Mouse (Mus musculus): Measurements from ENCODE around the gene Slc1a7.

The Slc1a7 gene

DNA sequence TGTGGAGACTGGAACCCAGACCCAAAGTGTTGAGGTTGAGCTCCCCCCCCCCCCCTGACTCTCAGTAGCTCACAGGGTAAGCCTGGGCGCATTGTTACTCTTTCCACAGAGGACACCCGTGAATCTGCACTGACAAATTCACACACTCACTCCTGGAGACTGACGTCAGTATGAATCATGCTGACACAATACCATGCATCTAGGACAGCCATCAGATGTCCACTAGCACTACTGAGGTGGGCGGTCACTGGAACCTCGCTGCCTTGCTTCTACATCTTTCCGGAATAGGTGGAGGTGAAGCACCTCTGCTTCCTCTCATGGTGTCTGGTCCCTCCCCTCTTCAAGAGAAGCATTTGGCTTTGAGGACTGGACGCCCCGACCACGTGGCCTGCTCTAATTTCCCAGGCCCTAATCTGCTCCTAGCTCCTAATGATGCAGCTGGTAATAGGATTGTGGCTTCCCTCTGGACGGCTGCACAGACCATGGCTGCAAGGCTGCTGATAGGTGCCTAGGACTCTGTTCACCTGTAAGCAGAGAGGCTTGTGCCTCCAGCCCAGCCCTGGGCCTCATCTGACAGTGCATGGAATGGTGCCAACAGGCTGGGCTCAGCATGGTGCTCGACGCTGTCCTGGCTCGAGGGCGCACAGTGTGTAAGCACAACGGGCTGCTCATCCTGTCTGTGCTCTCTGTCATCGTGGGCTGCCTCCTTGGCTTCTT is at the start of gene Slc1a7:
Gene Slc1a7 (plus strand): TSS at position 367 of the 717 bp plus-strand sequence.
- DNase-seq = no peak

DNA sequence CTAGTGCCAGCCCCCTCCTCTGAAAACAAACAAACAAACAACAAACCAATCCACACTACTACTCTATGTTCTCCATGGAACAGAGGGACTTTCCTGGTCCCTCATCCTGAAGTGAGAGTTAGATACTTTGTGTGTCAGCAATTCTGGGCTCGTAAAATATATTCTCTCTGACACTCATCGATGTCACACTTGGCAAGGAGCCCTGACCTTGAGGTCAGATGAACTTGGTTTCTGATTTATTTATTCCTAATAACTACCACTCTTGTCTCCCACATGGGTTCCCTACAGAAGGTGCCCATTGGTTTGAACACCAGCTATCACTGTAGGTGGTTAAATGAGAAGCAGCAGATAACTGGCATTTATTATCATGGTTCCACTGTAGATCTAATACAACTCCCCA is 47.8 kb upstream of the Slc1a7 start:
- no peak for DNase-seq

DNA sequence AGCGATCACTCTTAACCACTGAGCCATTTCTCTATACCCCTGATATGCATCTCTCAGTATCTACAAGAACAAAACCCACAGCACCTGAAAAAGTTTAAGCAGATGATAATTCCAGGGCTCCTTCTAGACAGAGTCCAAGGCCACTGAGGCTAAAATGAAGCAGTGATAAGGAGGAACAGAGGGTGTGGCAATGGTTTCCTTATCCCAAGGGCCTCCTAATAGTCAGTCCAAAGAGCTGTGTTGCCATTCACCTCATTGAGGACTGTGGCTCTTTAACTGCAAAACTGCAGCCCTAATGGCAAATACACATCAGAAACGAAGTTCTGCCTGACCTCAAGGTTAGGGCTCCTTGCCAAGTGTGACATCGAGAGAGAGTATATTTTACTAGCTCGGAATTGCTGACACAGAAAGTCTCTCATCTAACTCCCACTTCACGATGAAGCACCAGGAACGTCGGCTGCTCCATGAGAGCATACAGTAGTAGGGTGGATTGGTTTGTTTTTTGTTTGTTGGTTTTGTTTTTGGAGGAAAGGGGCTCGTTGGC is 46.9 kb upstream of the Slc1a7 start:
- DNase-seq = no peak

DNA sequence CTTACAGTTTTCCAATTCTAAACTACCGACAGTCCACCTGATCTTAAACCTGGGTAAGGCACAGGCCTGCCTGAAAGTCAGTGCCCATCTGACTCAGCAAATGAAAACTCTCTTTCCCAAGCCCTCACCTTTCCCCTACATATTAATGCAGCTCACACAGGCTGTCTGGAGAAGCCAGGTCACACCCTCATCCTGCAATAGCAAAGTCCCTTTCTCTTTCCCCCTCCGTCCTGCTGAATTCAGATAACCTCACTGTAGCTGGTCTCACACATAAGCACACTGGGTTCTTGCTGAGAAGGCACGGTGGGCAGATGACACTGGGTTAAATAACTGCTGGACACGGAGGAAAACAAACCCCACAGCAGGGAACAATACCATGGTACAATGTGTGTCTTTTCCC is 46.2 kb upstream of the Slc1a7 start:
- DNase-seq = no peak

DNA sequence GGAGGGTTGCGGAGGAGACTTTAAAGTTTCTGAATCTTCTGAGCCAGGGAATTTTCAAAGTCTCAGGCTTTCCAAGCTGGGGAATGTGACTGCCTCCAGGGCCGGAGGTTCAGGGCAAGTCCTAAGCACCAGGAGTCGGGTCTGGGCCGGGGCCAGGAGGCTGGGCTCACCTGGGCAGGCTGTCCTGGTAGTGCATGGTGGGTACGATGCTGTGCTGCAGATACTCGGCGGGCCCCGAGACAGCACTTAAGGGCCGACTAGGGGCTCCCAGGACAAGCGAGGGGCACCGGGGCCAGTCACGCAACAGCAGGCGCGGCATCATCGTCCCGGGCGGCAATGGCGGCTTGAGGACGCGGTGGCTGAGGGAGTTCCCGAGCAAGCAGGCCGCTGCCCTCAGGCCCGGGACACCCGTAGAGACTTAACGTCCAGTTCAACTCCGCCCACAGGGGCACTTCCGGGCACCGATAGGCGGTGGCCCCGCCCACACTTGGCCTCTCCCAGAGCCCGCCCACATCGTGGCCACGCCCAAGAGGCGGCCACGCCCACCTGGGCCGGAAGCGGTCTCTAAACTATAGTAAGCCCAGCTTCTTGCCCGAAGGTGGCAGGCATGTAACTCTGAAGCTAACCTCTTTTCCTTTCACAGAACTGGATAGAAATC is 44.9 kb upstream of the Slc1a7 start, which contains the start of gene Cpt2:
Gene Cpt2 (minus strand): TSS at position 466 of the 658 bp plus-strand sequence.
- DNase-seq = peak; percentile 98

DNA sequence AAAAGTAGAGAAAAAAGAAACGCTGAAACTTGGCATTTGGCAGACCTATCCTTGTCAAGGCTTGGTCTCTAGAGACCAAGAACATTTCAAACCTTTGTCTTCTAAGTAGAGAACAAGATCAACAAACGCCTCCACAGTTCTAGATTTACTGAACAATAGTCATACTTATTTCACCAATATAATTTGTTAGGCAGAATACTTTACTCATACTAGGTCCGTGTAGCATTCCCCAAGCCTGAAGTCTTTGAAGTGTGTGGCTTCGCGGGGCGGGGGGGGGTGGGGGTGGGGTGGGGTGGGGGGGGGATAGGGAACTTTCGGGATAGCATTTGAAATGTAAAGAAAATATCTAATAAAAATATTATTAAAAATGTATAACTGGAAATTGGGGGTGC is 44.3 kb upstream of the Slc1a7 start:
- no peak for DNase-seq

DNA sequence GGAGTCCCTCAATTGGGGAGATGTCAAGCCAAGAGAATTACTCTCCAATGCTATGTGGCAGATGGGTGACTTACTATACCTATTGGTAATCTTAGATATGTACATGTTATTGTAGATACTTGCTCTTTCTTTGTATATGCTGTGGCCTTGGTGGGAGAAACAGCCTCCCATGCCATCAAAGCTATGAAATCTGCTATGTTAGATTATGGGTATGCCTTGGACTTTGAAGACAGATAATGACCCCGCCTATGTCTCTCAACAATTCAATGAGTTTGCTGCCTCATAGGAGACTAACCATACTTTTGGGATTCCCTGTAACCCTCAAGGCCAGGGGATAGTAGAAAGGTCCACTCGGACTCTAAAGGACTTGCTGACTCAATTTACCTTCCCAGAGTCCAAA is 39.9 kb upstream of the Slc1a7 start:
- no peak for DNase-seq

DNA sequence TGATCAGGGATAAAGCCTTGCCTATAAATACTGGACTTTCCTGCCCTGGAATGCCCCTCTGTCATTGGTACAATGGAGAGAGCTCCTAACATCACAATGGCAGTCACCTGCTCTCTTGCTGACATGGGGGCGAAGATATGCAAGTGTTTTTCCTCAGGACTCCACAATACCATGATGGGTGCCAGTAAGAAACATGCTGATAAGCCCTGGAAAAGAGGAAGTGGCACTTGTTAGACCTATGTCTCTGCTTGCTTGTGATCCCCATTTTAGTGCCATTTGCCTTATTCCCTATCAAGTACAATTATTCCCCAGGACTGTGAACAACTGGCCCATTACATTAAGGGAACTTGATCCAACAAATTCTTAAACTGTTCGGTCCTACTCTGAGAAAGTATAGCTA is 39.4 kb upstream of the Slc1a7 start:
- no peak for DNase-seq

DNA sequence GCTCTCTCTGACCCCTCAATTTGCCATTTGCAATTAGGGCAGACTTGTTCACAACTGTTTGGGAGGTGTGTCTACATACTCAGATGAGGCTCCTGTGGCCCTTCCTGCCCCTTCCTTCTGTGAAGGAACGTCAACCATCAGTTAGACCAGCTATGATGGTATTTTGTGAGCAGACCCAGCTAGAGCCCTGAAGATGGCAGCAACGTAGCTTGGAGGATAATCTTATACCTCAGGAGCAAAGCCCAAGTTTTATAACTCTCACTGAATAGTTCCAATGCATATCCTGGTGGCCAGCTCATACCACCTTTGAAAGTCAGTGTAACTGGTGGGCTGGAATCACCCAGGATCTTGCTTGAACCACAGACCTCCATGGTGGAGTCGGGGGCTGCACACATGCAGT is 36.7 kb upstream of the Slc1a7 start:
- no peak for DNase-seq

DNA sequence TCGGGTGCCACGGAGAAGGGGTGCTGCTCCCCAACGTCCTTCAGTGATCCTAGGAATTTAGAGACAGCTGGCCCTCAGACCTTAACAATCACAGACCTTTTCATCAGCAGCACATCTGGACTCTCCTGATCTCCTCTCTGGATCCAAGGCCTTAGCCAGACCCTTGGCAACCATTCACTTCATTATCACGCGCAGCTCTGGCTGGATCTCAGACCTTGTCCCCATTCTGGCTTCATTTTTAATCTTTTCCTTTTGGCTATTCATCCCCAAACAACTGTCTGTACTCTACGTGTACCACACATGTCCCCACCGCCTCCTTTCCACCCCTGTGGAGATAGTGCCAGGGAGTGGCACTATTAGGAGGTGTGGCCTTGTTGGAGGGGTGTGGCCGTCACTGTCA is 34.9 kb upstream of the Slc1a7 start:
- DNase-seq = no peak

DNA sequence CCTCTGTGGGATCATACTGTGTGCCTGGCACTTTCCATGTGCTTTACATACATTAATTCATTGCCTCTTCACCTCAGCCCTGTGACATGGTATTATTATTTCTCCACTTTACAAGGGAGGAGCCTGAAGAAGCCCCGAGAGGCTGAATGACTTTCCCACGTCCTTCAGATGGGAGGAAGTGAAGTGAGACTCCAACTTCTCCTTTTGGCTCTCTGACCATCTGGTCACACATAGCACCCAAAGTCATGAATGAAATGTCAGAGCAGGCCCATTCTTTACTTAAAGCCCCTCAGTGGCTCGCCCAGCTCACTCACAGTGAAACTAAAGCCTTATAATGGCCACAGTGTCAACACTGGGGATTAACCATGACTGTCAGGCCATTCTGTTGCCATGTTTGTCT is 32.9 kb upstream of the Slc1a7 start:
- DNase-seq = no peak

DNA sequence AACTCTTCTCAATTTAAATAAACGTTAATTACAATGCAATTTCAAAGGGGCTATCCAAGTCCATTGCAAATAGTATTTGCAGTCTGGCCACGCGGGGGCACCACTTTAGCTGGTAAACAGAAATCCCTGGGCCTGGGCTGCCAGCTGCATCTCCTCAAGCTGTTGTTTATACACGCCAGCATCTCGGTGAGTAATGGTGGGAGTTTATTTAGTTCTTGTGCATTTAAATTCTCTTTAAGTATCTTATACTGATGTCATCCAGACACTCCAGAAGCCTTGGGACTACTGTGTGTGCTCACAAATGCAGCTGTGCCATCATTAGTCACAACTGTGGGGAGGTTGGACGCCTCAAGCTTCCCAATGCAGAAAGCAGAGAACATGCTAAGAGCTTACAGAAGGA is 30.8 kb upstream of the Slc1a7 start:
- DNase-seq = peak; percentile 83

DNA sequence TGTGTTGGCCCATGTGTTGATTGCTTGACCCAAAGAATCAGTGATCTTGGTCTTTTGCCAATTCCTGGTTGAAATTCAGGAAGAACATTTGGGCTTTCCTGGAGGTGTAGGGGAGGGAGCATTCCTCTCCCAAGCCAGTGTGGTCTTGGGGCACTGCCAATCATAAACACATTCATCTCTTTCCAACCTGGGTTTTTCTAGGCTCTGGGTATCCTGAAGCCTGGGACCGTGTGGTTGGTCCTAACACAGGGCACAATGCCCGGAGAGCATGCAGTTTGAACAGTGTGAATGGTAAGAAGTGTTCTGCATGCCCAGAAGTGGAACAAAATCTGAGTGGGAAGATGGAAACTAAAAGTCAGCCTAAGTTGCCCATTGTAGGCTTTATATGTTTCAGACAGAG is 30.0 kb upstream of the Slc1a7 start:
- no peak for DNase-seq

DNA sequence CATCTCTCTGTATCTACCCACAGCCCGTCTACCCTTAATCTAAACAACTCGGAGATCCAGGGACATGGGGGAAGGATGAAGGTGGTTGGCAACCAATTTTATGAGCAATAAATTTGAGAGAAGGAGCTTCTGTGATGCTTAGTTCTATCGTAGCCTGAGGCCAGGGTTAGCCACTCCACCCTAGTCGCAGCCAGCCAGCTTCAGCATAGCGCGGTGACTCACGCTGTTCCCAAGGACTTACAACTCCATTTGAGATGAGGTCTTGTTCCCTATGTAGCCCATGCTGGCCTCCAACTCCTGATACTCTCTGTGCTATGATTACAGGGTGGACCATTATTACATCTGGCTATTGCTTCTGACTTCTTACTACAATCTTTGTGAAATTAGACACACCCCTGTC is 25.4 kb upstream of the Slc1a7 start:
- DNase-seq = no peak

DNA sequence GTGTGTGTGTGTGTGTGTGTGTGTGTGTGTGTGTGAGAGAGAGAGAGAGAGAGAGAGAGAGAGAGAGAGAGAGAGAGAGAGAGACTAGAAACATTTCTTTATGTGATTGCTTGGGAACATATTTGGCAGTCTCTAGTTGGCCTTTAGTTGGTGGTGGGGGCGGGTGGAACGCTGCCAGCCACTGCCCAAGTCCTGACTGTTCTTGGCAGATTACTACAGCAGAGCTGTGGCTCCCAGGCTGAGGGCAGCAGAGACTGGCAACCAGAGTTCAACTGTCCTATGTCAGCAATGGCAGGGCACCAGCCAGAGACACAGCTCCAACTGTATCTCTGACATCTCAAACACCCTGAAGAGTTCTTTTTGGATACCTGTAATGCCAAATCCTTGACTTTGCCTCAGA is 24.0 kb upstream of the Slc1a7 start:
- no peak for DNase-seq

DNA sequence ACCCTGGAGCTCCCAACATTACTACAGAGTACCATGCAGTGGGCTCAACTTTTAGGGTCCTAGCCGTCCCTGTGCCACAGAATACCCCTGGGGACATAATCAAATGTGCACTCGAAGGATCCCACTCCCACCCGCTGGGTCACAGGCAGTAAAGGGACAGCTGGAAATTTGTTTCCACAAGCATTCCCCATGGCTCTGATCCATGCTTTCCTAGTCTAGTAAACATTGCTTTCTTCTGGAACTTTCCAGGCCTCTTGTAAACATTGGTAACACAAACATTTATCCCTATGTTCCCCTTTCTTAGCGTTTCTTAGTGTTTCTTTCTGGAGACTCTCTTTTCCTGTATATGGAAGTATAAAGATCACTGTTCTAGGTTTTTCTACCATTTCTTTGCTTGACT is 18.2 kb upstream of the Slc1a7 start:
- no peak for DNase-seq

DNA sequence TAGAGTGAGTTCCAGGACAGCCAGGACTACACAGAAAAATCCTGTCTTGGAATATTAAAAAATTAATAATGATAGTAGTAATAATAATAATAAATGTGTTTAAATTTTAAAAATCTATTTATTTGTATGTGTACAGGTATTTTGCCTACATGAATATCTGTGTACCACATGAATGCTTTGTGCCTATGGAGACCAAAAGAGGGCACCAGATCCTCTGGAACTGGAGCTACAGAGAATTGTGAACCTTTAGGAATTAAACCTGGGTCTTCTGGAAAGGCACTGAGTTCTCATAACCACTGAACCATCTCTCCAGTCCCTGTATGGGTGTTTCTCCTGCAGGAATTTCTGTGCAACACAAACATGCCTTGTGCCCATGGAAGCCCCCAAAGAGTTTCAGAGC is 15.3 kb upstream of the Slc1a7 start:
- DNase-seq = no peak

DNA sequence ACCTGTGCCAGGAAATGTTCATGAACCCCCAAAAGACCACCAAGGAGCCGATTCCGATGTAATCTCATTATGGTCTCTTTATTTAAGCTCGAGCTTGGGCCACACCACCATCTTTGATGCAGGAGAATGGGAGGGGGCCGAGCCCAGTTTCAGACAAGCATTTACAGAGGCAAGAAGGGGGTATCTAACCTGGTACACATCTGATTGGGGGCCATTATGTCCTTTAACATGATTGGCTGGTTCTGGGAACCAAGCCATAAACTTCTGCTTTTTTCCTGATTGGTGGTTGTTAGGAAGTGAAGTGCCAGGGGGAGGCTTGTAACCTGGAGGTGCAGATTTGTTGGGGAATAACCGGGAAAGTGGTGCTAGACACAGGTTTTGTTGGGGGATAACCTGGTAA is 12.4 kb upstream of the Slc1a7 start:
- DNase-seq = no peak

DNA sequence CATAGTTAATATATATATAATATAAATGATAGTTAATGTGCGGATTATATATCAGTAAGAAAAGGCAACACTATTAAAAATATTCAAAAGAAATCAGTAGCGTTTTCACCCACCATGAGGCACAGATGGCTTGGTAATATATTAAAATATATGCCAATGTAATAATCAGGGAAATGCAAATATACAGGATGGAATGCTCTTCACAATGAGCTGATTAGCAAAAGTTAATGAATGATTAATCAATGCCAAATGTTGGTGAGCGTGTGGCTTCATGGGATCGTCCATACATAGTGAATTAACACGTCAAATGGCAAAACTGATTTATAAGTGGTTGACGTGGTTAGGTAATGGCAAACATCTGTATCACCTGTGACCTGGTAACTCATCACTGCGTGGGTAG is 9.6 kb upstream of the Slc1a7 start:
- no peak for DNase-seq

DNA sequence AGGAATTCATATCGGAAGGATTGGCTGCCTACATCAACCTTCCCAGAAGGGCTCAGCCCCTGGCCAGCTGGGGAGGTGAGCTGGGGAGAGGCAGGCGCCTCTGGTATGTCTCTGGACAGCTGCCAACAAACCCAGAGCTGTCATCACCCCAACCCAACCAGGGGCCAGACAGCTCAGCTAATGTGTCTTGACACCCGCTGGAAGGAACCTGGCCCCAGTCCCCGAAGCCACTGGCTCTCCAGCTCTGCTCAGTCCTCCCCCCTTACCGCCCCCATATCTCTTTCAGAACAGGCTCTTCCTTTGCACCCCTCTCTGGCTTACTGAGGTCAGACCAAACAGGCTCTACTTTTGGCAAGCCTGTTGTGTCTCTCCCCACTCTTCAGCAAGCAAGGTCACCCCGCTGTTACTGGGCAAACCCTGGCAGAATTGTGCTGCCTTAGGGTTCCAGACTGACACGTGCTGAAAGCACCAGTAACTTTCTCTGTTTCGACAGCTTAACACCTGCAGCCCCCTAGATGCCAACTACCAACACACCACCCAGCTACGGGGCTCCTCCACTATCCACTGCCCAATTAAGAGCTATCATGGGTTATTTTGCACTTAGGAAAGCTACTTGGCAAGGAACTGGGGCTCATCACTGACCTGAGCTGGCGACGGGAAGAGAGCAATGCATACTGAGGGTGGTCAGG is 5.9 kb upstream of the Slc1a7 start:
- no peak for DNase-seq

DNA sequence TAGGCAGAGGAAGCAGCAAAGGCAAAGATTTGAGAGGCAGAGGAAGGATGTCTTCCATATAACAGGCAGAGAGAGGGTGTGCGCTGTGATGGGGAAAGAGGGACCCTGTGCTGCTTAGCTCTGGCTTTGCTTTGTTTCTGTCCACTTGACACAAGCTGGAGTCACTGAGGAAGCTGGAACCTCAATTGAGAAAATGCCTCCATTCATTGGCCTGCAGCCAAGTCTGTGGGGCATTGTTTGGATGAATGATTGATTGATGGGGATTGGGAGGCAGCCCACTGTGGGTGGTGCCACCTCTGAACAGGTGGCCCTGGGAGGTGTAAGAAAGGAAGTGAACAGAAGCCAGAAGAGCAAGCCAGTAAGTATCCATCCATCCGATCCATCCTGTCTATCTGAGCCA is 5.3 kb upstream of the Slc1a7 start:
- DNase-seq = no peak

DNA sequence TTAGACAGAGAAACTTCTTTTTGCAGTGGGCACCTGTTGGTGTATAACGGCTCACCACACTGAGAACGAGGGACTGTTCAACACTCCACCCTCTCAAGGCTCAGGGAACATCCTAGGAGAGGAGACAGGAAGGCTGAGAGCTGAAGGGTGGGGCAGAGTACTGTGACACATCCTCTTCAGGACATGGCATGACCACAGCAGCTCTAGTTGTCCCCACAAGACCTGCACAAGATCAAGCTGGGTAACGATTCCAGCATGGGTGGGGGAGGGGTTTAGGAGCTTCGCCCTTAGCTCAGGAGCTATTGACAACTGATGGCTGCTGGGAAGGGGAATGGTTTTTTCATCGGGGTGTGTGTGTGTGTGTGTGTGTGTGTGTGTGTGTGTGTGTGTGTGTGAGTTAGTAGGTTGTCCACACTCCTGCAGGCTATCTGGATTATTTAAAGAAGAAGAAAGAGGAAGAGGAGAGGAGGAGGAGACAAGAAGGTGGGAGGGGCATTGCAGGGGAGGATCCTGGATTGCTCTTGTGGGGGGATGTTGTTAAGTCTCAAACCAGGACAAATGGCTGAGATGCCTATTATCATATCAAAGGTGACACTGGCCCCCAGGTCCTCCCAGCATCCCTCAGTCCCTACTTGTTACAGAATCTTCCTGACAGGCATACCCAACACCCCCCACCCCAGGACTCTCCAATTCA is 1.6 kb upstream of the Slc1a7 start:
- no peak for DNase-seq

DNA sequence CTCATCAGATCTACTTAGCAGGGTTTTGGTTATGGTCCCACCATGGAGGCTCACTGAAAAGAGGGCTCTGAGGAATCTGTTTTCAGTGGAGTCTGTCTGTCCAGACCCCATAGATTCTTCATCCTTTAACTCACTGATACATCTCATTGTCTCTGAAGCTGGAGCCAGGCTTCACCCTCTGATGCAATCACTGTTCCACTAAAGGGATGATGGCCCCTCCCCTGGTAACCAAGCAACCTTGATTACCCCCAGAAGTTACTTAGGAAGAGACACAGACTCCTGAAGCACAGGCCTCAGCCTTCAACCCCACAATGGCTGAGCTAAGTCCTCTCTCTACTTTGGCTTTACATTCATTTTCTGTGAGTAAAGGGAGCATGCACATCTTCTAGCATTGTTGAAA is 1.6 kb downstream of the Slc1a7 start:
- DNase-seq = no peak

Data from embryo, embryonic 11 days (tissue).